Mouse (Mus musculus): ENCODE results near the gene Haghl. TPM values are rescaled to one million over a fixed set of nuclear protein-coding genes. Genes with fewer than 3 reads are reported as not detected.

The Haghl gene
- polyA plus RNA-seq, 1 experiment from 2014 or later = 130 TPM

GRCm38 (mm10) chr17:25762591-25762990, 22.9 kb downstream of the Haghl start:
- 44% methylated on average over 3 of the region's 3 CpGs for WGBS
- DNase-seq (ENCODE audit: low spot score) = no peak
- Histone ChIP-seq H3K27ac (ENCODE audit: low read depth, low read length) (no peak overlapping the region), H3K36me3 (ENCODE audit: control insufficient read depth, insufficient read depth, low read length) (no peaks in the 10 kb centered on the region), H3K27me3 (replicated peaks; ENCODE audit: control insufficient read depth, insufficient read depth, low read length) (no peaks in the 10 kb centered on the region), H3K4me2 (ENCODE audit: low read length) (no peak overlapping the region), H3K4me3 (ENCODE audit: low read depth, low read length) (no peak overlapping the region), H3K9ac (ENCODE audit: low read length) (no peak overlapping the region), H3K4me1 (ENCODE audit: control insufficient read depth, insufficient read depth, low read length) (no peaks in the 10 kb centered on the region), H3K9me3 (replicated peaks; ENCODE audit: control insufficient read depth, low read length) (no peaks in the 10 kb centered on the region)
- ATAC-seq = no peak

DNA sequence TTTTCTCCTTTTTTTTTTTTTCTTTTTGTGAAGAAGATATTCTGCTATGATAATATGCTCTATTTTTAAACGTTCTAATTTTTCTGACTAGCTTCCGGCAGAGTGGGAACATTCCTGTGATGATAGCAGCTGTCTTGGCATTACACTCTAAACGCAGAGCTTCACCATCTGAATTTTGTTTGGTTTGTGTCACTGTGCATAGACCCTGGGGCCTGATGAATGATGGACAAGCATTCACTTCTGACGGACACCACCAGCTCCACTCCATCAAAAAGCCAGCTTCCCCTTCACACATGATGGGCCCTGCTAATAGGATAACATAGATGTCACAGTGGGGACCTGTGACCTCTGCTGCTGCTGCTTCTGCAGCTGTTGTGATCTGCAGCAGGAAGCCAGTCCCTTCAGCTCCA, 23.9 kb downstream of the Haghl start:
- Histone ChIP-seq H3K4me1 (ENCODE audit: control insufficient read depth, insufficient read depth, low read length) (no peaks in the 10 kb centered on the region), H3K27ac (ENCODE audit: low read depth, low read length) (no peak overlapping the region), H3K4me3 (ENCODE audit: low read depth, low read length) (no peak overlapping the region), H3K4me2 (ENCODE audit: low read length) (no peak overlapping the region), H3K27me3 (replicated peaks; ENCODE audit: control insufficient read depth, insufficient read depth, low read length) (no peaks in the 10 kb centered on the region), H3K9ac (ENCODE audit: low read length) (no peak overlapping the region), H3K9me3 (replicated peaks; ENCODE audit: control insufficient read depth, low read length) (no peaks in the 10 kb centered on the region), H3K36me3 (ENCODE audit: control insufficient read depth, insufficient read depth, low read length) (no peaks in the 10 kb centered on the region)
- 65% methylated on average over 4 of the region's 4 CpGs for WGBS
- DNase-seq (ENCODE audit: low spot score) = no peak
- no peak for ATAC-seq

DNA sequence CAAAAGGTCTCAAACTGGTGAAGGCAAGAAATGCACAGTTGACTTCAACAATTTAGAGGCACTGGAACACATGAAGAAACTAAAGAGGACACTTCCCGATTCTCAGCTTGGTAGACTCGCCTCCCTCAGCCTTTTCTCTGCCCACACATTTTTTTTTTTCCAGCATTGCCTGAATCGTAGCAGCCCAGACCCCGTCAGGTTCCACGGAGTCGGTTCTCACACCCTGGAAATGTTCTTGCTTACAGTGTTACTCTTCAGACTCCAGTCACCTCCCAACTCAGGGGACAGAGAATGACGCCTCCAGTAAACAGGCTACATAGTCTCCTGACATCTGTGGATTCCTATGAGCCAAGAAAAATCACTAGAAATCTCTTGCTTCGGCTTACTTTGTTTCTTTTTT, 25.3 kb downstream of the Haghl start:
- H3K27ac ChIP-seq (ENCODE audit: low read depth, low read length) = no peak overlapping the region
- ATAC-seq (no peak), DNase-seq (ENCODE audit: low spot score) (no peak)
- H3K4me1 ChIP-seq (ENCODE audit: control insufficient read depth, insufficient read depth, low read length) = no peaks in the 10 kb centered on the region
- no peaks in the 10 kb centered on the region for H3K27me3 ChIP-seq (replicated peaks; ENCODE audit: control insufficient read depth, insufficient read depth, low read length)
- no peaks in the 10 kb centered on the region for H3K9me3 ChIP-seq (replicated peaks; ENCODE audit: control insufficient read depth, low read length)
- H3K36me3 ChIP-seq (ENCODE audit: control insufficient read depth, insufficient read depth, low read length) = no peaks in the 10 kb centered on the region
- H3K4me2 ChIP-seq (ENCODE audit: low read length) = no peak overlapping the region
- no peak overlapping the region for H3K9ac ChIP-seq (ENCODE audit: low read length)
- 80% methylated on average over 8 of the region's 8 CpGs for WGBS
- no peak overlapping the region for H3K4me3 ChIP-seq (ENCODE audit: low read depth, low read length)

DNA sequence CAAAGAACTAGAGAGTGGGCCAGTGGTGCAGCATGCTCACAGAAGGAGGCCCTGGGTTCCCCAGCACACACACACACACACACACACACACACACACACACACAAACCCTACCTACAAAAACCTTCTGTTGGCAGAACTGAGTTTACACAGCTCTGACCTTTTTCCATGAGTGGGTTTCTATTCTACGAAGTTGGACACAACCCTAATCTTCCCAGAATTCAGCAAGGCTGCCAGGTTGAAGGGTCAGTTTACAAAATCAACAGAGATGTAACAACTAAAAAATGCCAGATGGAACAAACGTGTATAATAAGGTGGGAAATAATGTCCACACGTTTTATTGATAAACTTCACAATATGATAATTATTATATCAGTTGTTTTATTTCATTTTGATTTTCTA, 27.8 kb downstream of the Haghl start:
- DNase-seq (ENCODE audit: low spot score) (no peak), ATAC-seq (no peak)
- no peak overlapping the region for H3K27ac ChIP-seq (ENCODE audit: low read depth, low read length)
- H3K36me3 ChIP-seq (ENCODE audit: control insufficient read depth, insufficient read depth, low read length) = no peaks in the 10 kb centered on the region
- 84% methylated on average over 3 of the region's 3 CpGs for WGBS
- no peak overlapping the region for H3K4me2 ChIP-seq (ENCODE audit: low read length)
- no peaks in the 10 kb centered on the region for H3K27me3 ChIP-seq (replicated peaks; ENCODE audit: control insufficient read depth, insufficient read depth, low read length)
- H3K9ac ChIP-seq (ENCODE audit: low read length) = no peak overlapping the region
- no peak overlapping the region for H3K4me3 ChIP-seq (ENCODE audit: low read depth, low read length)
- no peaks in the 10 kb centered on the region for H3K9me3 ChIP-seq (replicated peaks; ENCODE audit: control insufficient read depth, low read length)
- H3K4me1 ChIP-seq (ENCODE audit: control insufficient read depth, insufficient read depth, low read length) = no peaks in the 10 kb centered on the region

- H3K4me3 ChIP-seq (ENCODE audit: low read depth, low read length) = no peak overlapping the region
- no peak overlapping the region for H3K27ac ChIP-seq (ENCODE audit: low read depth, low read length)
- H3K9me3 ChIP-seq (replicated peaks; ENCODE audit: control insufficient read depth, low read length) = no peaks in the 10 kb centered on the region
- DNase-seq (ENCODE audit: low spot score) = no peak
- WGBS = 85% methylated on average over 9 of the region's 9 CpGs
- H3K36me3 ChIP-seq (ENCODE audit: control insufficient read depth, insufficient read depth, low read length) = no peaks in the 10 kb centered on the region
- no peaks in the 10 kb centered on the region for H3K4me1 ChIP-seq (ENCODE audit: control insufficient read depth, insufficient read depth, low read length)
- H3K9ac ChIP-seq (ENCODE audit: low read length) = no peak overlapping the region
- no peak overlapping the region for H3K4me2 ChIP-seq (ENCODE audit: low read length)
- ATAC-seq = no peak
- H3K27me3 ChIP-seq (replicated peaks; ENCODE audit: control insufficient read depth, insufficient read depth, low read length) = no peaks in the 10 kb centered on the region
These were observed 28.9 kb downstream of the Haghl start for GRCm38 (mm10) chr17:25756378-25757242.

GRCm38 (mm10) chr17:25755627-25756377, 29.7 kb downstream of the Haghl start:
- Histone ChIP-seq H3K27me3 (replicated peaks; ENCODE audit: control insufficient read depth, insufficient read depth, low read length) (no peaks in the 10 kb centered on the region), H3K4me3 (ENCODE audit: low read depth, low read length) (no peak overlapping the region), H3K4me2 (ENCODE audit: low read length) (no peak overlapping the region), H3K36me3 (ENCODE audit: control insufficient read depth, insufficient read depth, low read length) (no peaks in the 10 kb centered on the region), H3K9ac (ENCODE audit: low read length) (no peak overlapping the region), H3K4me1 (ENCODE audit: control insufficient read depth, insufficient read depth, low read length) (no peaks in the 10 kb centered on the region), H3K27ac (ENCODE audit: low read depth, low read length) (no peak overlapping the region), H3K9me3 (replicated peaks; ENCODE audit: control insufficient read depth, low read length) (no peaks in the 10 kb centered on the region)
- ATAC-seq = no peak
- DNase-seq (ENCODE audit: low spot score) = no peak
- 76% methylated on average over 4 of the region's 4 CpGs for WGBS

- 85% methylated on average over 4 of the region's 4 CpGs for WGBS
These were observed 30.4 kb downstream of the Haghl start for GRCm38 (mm10) chr17:25755086-25755485.

GRCm38 (mm10) chr17:25754241-25754640, 31.2 kb downstream of the Haghl start, which contains the start of gene Msln:
TSS of gene Msln (minus strand) at chr17:25754378.
- no peak within 1 kb of the TSS for H3K4me3 ChIP-seq (ENCODE audit: low read depth, low read length)
- 89% methylated on average over 9 of the region's 9 CpGs for WGBS
- no peaks in the 10 kb centered on the region for H3K36me3 ChIP-seq (ENCODE audit: control insufficient read depth, insufficient read depth, low read length)

More at GRCm38 (mm10) chr17:25755086-25755485, 30.4 kb downstream of the Haghl start:
- Histone ChIP-seq H3K36me3 (ENCODE audit: control insufficient read depth, insufficient read depth, low read length) (no peaks in the 10 kb centered on the region), H3K27me3 (replicated peaks; ENCODE audit: control insufficient read depth, insufficient read depth, low read length) (no peaks in the 10 kb centered on the region), H3K4me2 (ENCODE audit: low read length) (no peak overlapping the region), H3K4me3 (ENCODE audit: low read depth, low read length) (no peak overlapping the region), H3K4me1 (ENCODE audit: control insufficient read depth, insufficient read depth, low read length) (no peaks in the 10 kb centered on the region), H3K9ac (ENCODE audit: low read length) (no peak overlapping the region), H3K27ac (ENCODE audit: low read depth, low read length) (no peak overlapping the region), H3K9me3 (replicated peaks; ENCODE audit: control insufficient read depth, low read length) (no peaks in the 10 kb centered on the region)
- DNase-seq (ENCODE audit: low spot score) = no peak
- ATAC-seq = no peak

GRCm38 (mm10) chr17:25751446-25751845, 34.0 kb downstream of the Haghl start:
- H3K27me3 ChIP-seq (replicated peaks; ENCODE audit: control insufficient read depth, insufficient read depth, low read length) = no peaks in the 10 kb centered on the region
- DNase-seq (ENCODE audit: low spot score) = no peak
- no peak overlapping the region for H3K4me3 ChIP-seq (ENCODE audit: low read depth, low read length)
- 36% methylated on average over 5 of the region's 5 CpGs for WGBS
- no peak overlapping the region for H3K4me2 ChIP-seq (ENCODE audit: low read length)
- H3K9me3 ChIP-seq (replicated peaks; ENCODE audit: control insufficient read depth, low read length) = no peaks in the 10 kb centered on the region
- no peaks in the 10 kb centered on the region for H3K4me1 ChIP-seq (ENCODE audit: control insufficient read depth, insufficient read depth, low read length)
- ATAC-seq = no peak
- H3K27ac ChIP-seq (ENCODE audit: low read depth, low read length) = no peak overlapping the region
- no peak overlapping the region for H3K9ac ChIP-seq (ENCODE audit: low read length)
- H3K36me3 ChIP-seq (ENCODE audit: control insufficient read depth, insufficient read depth, low read length) = no peaks in the 10 kb centered on the region

More at GRCm38 (mm10) chr17:25754241-25754640, 31.2 kb downstream of the Haghl start, which contains the start of gene Msln:
- Histone ChIP-seq H3K4me1 (ENCODE audit: control insufficient read depth, insufficient read depth, low read length) (no peaks in the 10 kb centered on the region), H3K9ac (ENCODE audit: low read length) (no peak within 1 kb of the TSS), H3K27me3 (replicated peaks; ENCODE audit: control insufficient read depth, insufficient read depth, low read length) (no peaks in the 10 kb centered on the region), H3K4me2 (ENCODE audit: low read length) (no peak within 1 kb of the TSS), H3K27ac (ENCODE audit: low read depth, low read length) (no peak within 1 kb of the TSS), H3K9me3 (replicated peaks; ENCODE audit: control insufficient read depth, low read length) (no peaks in the 10 kb centered on the region)
- no peak for DNase-seq (ENCODE audit: low spot score)
- no peak for ATAC-seq
